Mouse (Mus musculus): ENCODE results near the gene Cntnap2.

Cntnap2 gene

DNA sequence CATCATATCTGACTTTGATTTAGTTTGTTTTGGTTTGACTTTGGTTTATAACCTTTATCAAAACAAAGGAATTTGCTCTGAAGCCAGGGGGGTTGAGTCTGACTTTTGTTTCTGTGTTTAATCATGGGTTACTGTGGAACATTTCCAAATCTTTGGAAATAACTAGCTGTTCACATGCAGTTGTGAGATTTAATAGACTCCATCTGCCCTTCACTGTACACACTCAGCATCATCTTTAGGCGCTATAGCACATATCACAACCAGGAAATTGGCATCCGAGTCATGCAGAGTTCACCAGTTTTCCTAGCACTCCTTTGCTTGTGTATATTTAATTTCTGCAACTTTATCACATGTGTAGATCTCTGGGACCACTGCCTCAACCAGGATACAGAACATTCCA is 2256.3 kb downstream of the Cntnap2 start:
- no peak for DNase-seq

DNA sequence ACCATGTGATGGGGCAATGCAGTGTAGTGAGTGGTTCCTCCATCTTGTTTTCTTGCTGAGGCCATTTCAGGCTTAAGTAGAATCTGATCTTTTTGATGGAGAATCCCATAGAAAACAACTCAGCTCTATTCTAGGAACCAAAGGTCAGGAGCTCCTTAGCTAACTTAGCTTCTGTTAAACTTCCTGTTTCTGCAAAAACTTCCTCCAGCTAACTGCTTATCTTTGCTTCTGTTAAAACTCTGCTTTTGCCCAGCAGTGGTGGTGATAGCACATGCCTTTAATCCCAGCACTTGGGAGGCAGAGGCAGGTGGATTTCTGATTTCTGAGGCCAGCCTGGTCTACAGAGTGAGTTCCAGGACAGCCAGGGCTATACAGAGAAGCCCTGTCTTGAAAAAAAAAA is 2258.1 kb downstream of the Cntnap2 start:
- DNase-seq, result no peak

DNA sequence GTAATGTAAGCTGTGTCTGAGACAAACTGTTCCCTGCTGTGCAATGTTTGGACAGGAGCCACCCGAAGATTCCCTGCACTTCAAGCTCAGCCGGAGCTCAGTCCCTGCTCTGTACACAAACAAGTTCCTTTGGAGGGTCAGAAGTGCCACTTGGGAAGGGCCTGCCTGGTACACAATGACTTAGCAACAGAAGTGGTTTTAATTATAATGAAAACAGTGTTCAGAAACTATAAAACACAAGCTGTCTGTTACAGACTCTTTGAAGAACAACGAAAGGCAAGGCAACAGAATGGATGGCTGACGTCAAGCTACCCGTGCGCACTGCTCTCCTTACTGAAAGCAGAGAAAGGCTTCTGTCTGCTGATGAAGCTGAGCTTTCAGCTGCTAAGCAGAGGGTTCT is 2259.5 kb downstream of the Cntnap2 start:
- DNase-seq, result no peak

DNA sequence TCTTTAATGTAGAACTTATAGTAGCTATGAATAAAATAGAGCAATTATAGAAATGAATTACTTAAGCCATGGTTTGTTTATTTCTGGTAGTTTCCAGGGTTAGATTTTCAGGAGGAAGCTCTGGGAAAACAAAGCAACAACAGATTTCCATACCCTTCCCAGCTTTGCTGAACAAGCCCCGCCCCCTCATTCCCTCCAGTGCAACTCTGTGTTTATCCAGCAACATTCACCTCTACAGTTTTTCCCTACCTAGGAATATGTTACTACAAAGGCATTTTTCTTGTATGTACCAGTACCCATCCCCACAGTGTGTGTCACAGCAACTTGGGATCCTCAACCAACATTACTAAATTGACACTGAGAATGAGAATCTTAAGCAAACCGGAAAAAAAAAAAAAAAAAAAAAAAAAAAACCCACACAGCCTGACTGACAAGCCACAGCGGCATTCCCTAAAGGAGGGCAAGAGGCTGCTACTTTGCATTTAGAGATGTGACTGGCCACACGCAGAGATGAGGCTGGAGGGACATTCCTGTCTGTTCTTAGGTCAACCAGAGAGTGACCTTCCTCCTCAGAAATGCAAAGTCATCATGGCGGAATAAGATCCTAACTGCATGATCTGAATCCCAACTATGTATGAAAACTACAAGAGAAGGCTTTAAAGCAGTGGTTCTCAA is 2260.3 kb downstream of the Cntnap2 start:
- DNase-seq, result no peak

DNA sequence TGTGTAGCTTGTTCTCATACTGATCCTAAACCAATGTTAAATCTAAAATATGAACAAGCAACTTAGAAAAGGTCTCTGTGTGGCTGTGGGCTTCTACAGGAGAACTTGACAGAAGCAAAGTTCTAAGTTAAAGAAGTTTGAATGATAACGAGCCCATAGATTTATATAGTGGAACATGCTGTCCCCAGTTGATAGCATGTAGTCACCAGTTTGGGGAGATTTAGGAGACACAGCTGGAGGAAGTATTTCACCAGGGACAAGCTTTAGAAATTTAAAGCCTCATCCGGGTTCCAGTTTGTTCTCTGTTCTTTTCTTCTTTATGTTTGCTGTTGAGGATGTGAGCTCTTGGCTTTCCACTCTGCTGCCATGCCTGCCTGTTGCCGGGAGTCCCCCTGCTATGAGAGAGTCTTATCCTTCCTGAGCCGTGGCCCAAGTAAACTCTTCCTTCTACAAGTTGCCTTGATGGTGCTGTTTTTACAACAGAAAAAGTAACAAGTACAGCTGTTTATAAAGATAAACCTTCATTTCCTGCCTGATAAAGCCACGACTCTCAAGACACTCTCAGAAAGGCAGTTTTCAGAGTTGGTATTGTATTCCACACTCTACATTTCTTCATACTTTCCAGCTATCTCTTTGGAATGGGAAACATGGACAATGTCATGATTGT is 2264.1 kb downstream of the Cntnap2 start:
- no peak for DNase-seq

DNA sequence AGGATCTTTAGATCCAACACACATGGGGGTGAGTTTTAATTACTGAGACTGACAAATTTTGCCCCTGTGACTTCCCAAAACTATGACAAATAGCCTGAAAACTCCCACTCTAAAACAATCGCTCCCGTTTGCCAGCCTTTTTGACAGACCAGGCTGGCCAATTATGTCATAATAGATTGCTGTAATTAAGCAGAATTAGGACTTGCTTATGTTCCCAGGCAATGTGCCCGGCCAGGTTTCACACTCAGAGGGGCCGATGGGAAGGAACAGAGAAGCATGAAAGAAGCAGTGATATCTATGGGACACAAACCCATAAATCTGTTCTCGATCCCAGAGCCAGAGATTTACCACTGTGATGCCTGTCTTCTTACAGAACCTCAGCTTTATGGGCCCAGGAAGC is 2264.7 kb downstream of the Cntnap2 start:
- DNase-seq, result no peak

DNA sequence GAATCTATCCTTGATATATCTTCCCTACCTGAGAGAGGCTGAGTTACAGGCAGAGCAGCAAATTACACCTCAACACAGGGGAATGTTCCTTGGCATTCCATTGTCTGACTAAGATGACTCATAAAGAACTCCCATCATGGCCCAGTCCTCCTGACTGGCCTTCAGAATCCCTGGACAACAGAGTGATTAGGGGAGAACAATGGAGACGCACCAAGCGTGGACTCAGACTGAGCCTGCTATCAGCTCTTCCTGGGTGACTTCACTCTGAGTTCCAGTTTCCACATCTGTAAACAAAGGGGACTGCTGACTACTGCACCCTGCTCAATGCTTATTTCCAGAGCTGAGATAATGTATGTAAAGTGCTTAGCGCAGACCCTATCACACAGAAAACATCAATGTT is 2269.1 kb downstream of the Cntnap2 start:
- no peak for DNase-seq

DNA sequence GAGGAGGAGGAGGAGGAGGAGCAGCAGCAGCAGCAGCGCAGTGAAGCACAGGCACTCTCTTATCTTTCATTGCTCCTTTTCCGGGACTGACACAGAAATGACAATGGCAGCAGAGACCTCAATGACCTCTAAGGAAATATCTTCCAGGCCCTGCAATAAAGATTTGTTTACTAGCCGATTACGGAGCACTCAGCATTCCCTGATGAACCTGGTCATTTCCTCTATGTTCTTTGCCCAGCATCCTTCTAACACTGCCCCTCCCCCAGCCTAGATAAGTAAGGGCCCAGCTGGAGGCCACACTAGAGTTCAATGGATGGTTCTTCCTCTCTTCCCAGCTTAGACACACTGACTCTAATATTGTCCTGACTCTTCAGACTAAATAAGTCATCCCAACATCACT is 2270.1 kb downstream of the Cntnap2 start:
- no peak for DNase-seq

DNA sequence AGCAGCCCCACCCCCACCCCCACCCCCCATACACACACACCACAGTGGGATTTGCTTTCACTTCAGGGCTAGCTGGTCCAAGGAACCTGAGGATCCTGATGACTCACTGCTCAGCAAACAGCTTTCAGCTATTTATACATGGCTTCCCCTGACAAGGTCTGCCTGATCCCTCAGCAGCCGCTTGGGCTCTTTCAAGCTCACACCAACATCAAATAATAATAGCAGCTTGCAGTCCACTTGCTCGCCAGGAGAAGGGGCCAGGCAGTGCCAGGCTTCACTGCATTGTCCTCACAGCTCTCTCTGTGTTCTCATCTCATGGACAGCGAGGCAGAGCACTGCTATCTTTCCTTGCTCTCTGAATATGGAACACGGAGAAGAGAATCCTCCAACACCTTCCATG is 2273.9 kb downstream of the Cntnap2 start:
- no peak for DNase-seq

DNA sequence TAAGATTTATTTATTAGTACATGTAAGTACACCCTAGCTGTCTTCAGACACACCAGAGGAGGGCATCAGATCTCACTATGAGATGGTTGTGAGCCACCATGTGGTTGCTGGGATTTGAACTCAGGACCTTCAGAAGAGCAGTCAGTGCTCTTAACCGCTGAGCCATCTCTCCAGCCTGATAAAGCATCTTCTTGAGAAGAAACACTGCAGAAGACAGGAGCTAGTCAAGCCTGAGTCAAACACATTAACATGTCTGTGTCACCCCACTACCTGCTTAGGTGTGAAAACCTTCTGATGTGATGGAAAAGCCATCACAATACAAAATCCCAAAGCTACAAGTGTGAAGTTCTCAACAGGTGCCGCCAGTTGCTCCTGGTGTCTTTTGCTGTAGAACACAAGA is 2275.2 kb downstream of the Cntnap2 start:
- no peak for DNase-seq

DNA sequence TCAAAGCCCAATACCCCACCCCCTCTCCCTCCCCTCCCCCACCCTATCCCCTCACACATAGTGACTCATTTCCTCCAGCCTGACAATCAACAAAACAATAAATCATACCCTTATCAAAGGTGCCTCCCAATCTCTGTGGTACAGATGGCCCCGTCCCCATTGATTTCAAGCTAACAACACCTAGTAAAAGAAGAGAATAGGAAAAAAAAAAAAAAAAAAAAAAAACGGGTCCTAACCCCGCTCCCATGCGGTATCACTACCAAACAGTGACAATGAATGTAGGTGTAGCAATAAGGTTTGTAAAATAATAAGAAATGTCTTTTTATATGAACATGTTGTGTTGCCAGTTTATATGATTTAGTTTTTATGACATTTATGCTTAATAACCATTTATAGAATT is 2278.1 kb downstream of the Cntnap2 start:
- no peak for DNase-seq

DNA sequence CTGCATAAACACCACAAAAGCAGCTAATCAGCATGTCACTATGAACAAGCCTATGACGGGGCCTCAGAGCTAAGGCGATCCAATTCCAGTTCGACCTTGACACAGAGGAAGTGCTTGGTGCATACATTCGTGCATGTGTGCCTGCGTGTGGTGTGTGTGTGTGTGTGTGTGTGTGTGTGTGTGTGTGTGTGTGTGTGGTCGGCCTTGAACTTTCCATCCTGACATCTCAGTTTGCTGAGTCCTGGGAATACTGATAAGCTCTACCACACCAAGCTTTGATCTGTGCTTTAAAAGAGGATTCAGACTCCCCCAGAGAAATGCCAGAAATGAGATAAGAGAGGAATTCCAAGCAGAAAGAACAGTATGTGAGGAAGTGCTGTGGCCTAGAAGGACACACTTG is 2279.0 kb downstream of the Cntnap2 start:
- DNase-seq, result no peak

DNA sequence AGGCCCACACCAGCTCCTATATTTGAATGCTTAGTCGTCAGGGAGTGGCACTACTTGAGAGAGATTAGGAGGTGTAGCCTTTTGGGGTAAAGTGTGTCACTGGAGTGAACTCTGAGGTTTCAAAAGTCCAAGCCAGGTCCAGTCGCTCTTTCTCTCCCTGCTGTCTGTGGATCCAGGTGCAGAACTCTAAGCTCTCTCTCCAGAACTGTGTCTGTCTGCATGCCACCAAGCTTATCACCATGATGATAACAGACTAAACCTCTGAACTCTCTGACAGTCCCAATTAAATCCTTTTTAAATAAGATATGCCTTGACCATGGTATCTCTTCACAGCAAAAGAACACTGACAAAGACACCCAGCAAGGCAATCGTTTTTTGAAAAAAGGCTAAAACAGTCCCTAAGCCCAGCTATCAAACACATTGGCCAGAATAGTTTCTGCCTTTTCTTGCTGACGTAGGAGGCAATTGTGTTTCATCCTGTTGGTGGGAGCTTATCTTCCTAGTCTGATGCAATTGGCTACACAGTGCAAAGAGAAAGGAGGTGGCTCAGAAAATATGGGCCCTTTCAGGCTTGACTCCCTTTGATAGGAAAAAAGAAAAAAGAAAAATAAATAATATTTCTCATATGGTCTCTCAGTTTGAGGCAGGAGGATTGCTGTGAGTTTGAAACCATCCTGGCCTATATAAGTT is 2281.8 kb downstream of the Cntnap2 start:
- no peak for DNase-seq

DNA sequence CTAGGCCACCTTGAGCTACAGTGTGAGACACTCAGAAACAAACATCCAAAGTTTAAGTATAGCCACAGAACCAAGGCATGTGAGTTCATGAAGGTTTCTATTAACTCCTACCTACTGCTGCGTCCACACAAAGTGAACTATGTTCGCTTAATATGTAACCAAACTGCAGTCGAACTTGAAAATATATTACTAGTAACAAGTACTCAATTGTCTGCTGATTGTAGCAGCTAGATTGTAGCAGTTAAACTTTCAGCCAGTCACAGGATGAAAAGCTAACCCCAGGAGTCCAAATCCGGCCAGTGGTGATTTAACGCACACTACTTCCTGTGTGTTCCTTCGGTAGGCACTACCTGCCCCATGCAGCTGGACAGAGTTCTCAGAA is 2282.3 kb downstream of the Cntnap2 start:
- no peak for DNase-seq

DNA sequence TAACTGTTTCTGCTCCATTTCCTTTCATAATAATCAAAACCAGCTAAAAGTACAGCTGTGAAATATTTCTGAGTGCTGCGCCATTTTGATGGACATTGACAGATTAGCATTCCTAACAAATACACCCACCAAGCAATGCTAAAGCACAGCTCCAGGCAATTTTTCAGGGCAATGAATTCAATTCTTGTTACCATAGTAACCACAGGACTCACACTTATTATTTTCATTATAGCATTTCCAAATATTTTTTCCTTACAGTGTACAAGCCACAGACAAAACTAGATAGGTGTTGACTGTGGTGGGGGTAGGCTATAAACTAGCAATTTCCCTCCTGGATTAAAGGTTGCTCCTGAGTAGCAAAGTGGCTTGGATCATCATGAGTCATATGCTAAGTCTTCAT is 2284.1 kb downstream of the Cntnap2 start:
- DNase-seq, result no peak

DNA sequence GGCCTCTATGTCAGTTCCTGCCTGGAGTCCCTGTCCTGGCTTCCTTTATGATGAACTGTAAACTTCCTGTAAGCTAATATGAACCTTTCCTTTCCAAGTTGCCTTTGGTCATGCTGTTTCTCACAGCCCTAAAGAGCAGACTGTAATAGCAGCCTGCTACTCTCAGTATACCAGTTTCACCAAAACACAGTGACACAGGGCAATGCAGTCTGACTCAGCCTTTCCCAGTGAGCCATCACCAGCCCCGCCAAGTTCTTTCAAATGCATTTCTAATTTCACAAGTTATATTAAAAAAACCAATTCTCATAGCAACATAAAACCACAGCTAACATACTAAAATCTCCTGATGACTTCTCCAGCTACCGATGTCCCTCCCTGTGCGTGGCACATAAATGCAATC is 2285.5 kb downstream of the Cntnap2 start:
- no peak for DNase-seq

DNA sequence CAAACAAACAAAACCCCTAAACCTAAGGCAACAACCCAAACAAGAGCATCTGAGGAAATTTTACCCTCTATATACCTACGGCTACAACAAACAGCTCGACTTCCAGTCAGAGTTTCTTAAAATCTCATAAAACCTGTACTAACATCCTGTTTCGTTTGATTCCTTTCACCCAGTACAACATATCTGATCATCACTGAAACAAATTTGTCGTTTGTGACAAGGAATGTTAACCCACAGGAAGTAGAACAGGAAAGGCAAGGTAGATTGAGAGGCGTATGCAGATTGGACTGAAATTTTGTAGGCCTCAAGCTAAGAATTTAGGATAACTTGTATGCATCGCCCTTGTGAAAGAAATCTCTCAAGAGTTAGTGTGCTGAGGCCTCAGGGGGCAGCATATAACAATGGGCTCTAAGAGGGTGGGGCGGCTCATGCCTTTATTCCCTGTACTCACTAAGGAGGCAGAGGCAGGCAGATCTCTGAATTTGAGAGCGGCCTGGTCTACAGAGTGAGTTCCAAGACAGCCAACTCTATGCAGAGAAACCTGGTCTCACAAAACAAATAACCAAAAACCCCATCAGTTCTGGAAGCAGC is 2291.0 kb downstream of the Cntnap2 start:
- no peak for DNase-seq
